Mouse (Mus musculus) heart, adult 2 months (tissue): ENCODE data around the gene Etv5.

ENCODE experiments used
- CTCF ChIP-seq: fragments of 200-600 bp; IDR thresholded peaks from 2 replicates; pipeline ENCODE4 v1.8.1; 2022; ENCODE audit warnings: antibody characterized with exemption, mild to moderate bottlenecking, moderate library complexity
- POLR2A ChIP-seq: fragments of 200-500 bp; IDR thresholded peaks from 2 replicates; pipeline ENCODE4 v1.6.1; 2011; ENCODE audit warnings: mild to moderate bottlenecking, low read depth, low read length, control low read depth; ENCODE audit not compliant: insufficient read depth

DNA sequence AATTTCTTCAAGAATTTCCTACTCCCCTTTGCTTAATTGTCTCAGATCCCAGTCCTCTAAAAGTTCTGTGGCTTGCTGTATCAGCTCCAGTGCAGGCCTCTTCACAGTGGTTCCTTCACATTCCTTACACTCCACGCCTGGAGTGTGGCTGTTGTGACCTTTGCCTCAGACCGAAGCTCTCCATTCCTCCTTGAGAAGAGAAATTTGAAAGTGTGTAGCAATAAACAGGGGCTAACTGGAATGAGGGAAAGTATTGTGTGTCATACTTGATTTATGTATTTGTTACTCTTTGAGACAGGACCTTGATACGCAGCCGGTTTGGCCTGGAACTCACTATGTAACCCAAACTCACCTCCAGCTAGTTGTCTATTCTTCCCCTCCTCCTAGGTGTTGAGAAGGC, 1.8 kb upstream of the Etv5 start:
- TF ChIP-seq CTCF = no peak
- no peak for TF ChIP-seq POLR2A
